Mouse (Mus musculus) heart, adult 2 months (tissue): ENCODE results near the gene Polr1e.

Source experiments
- CTCF ChIP-seq: fragments of 200-600 bp; IDR thresholded peaks from 2 replicates; pipeline ENCODE4 v1.8.1; 2022; ENCODE audit warnings: antibody characterized with exemption, mild to moderate bottlenecking, moderate library complexity
- EP300 ChIP-seq: fragments of 200-500 bp; IDR thresholded peaks from 2 replicates; pipeline ENCODE4 v1.6.1; 2011; ENCODE audit warnings: low read depth, low read length, control low read depth; ENCODE audit not compliant: insufficient read depth
- POLR2A ChIP-seq: fragments of 200-500 bp; IDR thresholded peaks from 2 replicates; pipeline ENCODE4 v1.6.1; 2011; ENCODE audit warnings: mild to moderate bottlenecking, low read depth, low read length, control low read depth; ENCODE audit not compliant: insufficient read depth

DNA sequence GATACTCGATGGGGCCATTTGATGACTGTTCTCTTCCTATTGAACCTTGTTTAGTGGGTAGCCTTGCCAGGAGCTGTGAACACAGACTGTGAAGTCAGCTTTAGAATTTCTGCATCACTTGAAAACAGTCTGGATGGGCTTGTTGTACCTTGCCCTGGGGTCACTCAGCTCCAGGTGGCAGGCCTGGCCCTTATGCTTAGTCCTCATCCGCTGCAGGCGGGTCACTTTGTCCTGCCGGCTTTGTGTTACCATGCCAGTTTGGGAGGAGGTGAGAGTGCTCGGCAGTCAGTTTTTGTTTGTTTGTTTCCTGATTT, 36.5 kb upstream of the Polr1e start:
- no peak for TF ChIP-seq CTCF
- TF ChIP-seq POLR2A, result no peak
- TF ChIP-seq EP300, result no peak
